Mouse (Mus musculus) heart, adult 2 months (tissue): ENCODE measurements around the gene Grhl3.

ENCODE experiments used
- CTCF ChIP-seq: fragments of 200-600 bp; IDR thresholded peaks from 2 replicates; pipeline ENCODE4 v1.8.1; 2022; ENCODE audit warnings: antibody characterized with exemption, mild to moderate bottlenecking, moderate library complexity
- EP300 ChIP-seq: fragments of 200-500 bp; IDR thresholded peaks from 2 replicates; pipeline ENCODE4 v1.6.1; 2011; ENCODE audit warnings: low read depth, low read length, control low read depth; ENCODE audit not compliant: insufficient read depth
- POLR2A ChIP-seq: fragments of 200-500 bp; IDR thresholded peaks from 2 replicates; pipeline ENCODE4 v1.6.1; 2011; ENCODE audit warnings: mild to moderate bottlenecking, low read depth, low read length, control low read depth; ENCODE audit not compliant: insufficient read depth

DNA sequence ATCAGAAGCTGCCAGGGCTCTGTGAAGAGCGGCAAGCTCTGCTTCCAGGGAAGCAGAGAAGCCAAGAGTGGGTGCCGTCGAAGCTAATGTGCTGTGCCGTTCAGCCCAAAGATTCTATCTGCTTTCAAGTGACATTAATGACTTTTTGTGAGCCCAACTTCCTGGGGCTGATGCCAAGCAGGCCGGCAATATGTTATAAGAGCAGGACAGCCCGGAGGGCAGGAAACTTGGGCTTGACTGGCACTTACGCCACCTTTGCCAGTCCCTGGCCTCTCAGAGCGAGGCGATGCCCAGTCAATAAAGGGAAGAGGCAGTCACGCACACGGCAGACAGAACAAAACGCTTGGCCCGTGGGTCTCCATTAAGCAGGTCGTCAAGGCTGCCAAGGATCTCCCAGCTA, 25.9 kb downstream of the Grhl3 start:
- TF ChIP-seq CTCF (no peak), POLR2A (no peak), EP300 (no peak)
